Mouse (Mus musculus) liver, adult (tissue): ENCODE data around the gene Elmo1.

Source experiments
- GATA4 ChIP-seq: IDR thresholded peaks from 2 replicates; pipeline ENCODE4 v1.6.1; 2014; ENCODE audit warnings: mild to moderate bottlenecking, low read length; ENCODE audit not compliant: insufficient replicate concordance

Elmo1 gene

GRCm38 (mm10) chr13:20516096-20516495 is 425.7 kb downstream of the Elmo1 start:
- no peak for TF ChIP-seq GATA4

- no peak for TF ChIP-seq GATA4
These were observed 427.3 kb downstream of the Elmo1 start for GRCm38 (mm10) chr13:20517702-20518101.

GRCm38 (mm10) chr13:20521492-20521891 is 431.1 kb downstream of the Elmo1 start:
- no peak for TF ChIP-seq GATA4

GRCm38 (mm10) chr13:20523671-20524070 is 433.3 kb downstream of the Elmo1 start:
- no peak for TF ChIP-seq GATA4

GRCm38 (mm10) chr13:20525844-20526243 is 435.4 kb downstream of the Elmo1 start:
- TF ChIP-seq GATA4: no peak

- TF ChIP-seq GATA4: no peak
These were observed 446.7 kb downstream of the Elmo1 start for GRCm38 (mm10) chr13:20537053-20537452.

GRCm38 (mm10) chr13:20537487-20537886 is 447.1 kb downstream of the Elmo1 start:
- no peak for TF ChIP-seq GATA4

GRCm38 (mm10) chr13:20538216-20539070 is 448.0 kb downstream of the Elmo1 start:
- no peak for TF ChIP-seq GATA4

- no peak for TF ChIP-seq GATA4
These were observed 449.2 kb downstream of the Elmo1 start for GRCm38 (mm10) chr13:20539631-20540030.

GRCm38 (mm10) chr13:20546568-20547204 is 456.3 kb downstream of the Elmo1 start:
- no peak for TF ChIP-seq GATA4

GRCm38 (mm10) chr13:20549983-20550382 is 459.6 kb downstream of the Elmo1 start:
- no peak for TF ChIP-seq GATA4

GRCm38 (mm10) chr13:20551559-20551958 is 461.2 kb downstream of the Elmo1 start:
- TF ChIP-seq GATA4: no peak

GRCm38 (mm10) chr13:20555853-20556452 is 465.6 kb downstream of the Elmo1 start:
- TF ChIP-seq GATA4: no peak

- no peak for TF ChIP-seq GATA4
These were observed 466.3 kb downstream of the Elmo1 start for GRCm38 (mm10) chr13:20556739-20557138.

GRCm38 (mm10) chr13:20557156-20557555 is 466.8 kb downstream of the Elmo1 start:
- no peak for TF ChIP-seq GATA4

GRCm38 (mm10) chr13:20558376-20558775 is 468.0 kb downstream of the Elmo1 start:
- no peak for TF ChIP-seq GATA4
